Mouse (Mus musculus) cerebellum, postnatal 10 days (tissue): ENCODE results near the gene Acp2.
A peak's percentile ranks its signal among the peaks of the same experiment; 100 is the strongest.

Experiments
- DNase-seq, 2 experiments: peaks; one replicate each; pipeline ENCODE4 v3.0.0; 2021; ENCODE audit warnings: mixed read lengths in 2 of 2

Acp2 gene

DNA sequence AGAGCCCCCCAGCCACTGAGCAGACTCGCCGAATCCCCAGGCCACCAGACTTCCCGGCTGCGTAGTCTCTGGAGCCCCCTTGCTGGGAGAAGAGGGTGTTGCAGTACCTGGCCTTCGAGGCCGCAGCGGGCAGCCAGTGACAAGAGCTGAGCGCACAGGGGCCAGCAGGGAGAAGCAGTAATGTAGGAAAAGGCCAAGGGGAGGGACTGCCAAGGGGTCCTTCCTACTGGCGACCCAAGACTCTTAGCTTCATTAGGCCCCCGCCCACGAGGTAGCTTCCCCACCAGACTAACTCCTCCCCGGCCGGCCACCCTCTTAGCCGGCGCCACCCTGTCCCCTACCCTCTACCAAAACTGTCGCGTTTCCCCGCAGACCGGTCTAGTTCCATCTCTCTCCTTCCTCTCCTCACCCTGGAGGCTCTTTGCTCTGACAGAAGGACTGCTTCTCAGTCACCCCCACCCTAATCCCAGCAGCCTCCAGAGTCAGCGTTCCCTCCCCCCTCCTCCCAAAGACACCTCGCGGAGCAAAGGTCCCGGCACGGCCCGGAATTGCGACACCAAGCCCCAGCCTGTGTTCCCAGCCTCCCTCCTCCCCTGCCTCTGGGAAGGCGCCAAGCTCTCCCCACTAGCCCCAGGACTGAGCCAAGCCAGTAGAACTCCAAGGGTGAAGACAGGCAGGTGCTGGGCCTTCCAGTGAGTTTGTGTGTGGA, 7.9 kb upstream of the Acp2 start:
- peak; percentile 66 to 69 for DNase-seq

GRCm38 (mm10) chr2:91196577-91197001, 6.1 kb upstream of the Acp2 start:
- DNase-seq = no peak

GRCm38 (mm10) chr2:91198888-91199287, 3.8 kb upstream of the Acp2 start:
- DNase-seq = no peak

GRCm38 (mm10) chr2:91202972-91203656, 429 bp downstream of the Acp2 start:
- DNase-seq = peak in 1 of 2 experiments; percentile 10

DNA sequence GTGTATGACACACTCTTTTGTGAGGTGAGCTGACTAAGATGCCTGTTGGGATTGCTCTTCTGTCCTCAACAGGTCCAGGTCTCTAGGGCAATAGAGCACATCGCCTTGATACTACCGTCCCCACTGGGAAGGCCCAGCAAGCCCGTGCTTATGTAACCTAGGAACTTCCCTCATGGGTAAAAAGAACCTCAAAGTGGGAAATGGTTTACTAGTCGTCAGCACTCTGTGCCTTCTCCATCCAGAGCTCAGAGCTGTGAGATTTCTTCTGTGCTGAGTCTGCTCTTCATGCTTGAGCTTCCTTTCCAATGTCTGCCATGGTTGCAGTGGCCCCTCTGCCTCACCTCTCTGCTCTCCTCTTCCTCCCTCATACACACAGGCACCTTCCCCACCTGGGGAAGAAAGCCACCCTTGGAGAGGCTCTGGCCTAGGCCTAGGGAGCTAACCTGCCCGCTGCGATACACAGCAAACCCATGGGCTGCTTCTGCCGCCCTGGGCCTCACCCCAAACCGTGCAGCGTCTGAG, 3.6 kb downstream of the Acp2 start:
- no peak for DNase-seq

DNA sequence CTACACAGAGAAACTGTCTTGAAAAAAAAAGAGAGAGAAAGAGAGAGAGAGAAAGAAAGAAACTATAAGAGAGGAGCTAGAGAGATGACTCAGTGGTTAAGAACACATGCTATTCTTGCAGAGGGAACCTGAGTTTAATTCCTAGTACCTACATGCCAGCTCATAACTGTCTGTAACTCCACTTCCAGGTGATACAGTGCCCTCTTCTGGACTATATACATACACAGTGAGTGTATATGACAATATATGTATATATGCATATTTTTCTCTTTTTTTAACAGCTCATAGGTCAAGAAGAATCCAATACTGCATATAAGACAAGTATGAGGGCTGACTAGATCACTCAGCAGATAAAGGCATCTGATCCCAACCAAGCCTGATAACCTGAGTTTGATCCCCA, 10.6 kb downstream of the Acp2 start:
- DNase-seq = no peak

DNA sequence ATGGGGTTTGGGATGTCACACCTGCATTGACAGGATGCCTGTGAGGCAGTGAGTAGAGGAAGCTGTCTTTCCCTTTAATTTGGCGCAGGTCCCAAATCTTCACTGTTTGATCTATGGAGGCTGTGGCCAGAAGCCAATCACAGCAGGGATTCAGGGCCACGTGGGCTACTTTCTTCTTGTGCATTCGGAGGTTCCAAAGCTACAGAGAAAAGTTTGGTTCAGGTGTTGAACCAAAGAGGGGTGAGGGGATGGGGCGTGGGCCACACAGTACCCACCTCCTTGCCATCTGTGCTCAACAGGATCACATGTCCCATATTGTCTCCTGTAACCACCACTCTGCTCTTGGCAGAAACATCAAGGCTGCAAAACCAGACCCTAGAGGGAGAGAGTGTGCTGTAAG, 14.3 kb downstream of the Acp2 start:
- DNase-seq = peak; percentile 74 to 81

DNA sequence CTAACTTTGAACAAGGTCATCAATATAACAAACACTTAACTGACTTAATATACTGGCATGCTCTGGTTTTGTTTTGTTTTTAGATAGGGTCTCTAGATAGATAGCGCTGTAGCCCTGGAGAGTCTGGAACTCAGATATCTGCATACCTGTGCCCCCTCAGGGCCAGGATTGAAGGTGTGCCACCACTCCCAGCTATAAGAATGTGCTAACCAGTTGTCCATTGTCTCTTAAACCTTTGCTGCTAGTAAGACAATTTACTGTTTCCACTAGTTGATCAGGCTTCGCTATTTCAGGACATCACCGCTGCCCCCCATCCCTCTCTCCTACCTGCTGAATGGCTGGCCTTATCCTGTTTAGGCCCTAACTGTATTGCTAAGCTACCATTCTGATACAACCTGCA, 17.8 kb downstream of the Acp2 start:
- DNase-seq = no peak

- DNase-seq = peak; percentile 29 to 32
These were observed 20.9 kb downstream of the Acp2 start for GRCm38 (mm10) chr2:91223614-91224013.

DNA sequence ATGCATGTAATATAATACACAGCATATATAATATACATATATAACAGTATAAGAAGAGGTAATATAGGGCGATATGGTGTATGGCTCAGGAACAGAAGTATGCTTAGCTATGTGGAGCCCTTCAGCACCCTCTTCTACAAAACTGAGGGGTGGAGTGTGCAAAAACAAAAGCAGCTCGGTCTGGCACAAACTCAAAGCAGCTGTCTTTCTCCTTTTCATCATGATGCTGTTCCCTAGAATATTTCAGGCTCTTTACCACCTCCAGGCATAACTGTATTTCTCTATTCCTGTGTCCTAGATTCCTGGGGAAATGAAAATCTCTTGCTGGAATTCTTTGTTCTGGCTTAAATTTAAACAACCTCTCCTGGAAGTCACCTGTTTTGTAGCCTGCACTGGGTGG, 27.1 kb downstream of the Acp2 start:
- no peak for DNase-seq

GRCm38 (mm10) chr2:91236601-91237510, 34.2 kb downstream of the Acp2 start, which contains the start of gene Ddb2:
Ddb2 (minus strand) TSS chr2:91236982.
- peak; percentile 99 for DNase-seq

DNA sequence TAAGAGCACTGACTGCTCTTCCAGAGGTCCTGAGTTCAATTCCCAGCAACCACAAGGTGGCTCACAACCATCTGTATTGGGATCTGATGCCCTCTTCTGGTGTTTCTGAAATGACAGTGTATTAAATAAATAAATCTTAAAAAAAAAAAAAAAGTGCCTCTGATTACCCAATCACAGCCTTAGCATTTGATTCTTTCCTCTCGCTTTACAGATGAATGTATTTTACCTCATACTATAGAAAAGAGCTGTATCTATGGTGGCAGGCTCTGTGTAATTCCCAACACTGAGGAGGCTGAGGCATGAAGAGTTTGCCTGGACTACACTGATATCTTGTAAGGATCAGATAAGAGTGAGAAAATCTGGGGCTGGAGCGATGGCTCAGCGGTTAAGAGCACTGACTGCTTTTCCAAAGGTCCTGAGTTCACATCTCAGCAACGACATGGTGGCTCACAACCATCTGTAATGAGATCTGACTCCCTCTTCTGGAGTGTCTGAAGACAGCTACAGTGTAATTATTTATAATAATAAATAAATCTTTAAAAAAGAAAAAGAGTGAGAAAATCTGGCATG, 34.9 kb downstream of the Acp2 start:
- peak in 1 of 2 experiments; percentile 21 for DNase-seq

GRCm38 (mm10) chr2:91242547-91242946, 39.9 kb downstream of the Acp2 start:
- no peak for DNase-seq

GRCm38 (mm10) chr2:91243416-91243815, 40.7 kb downstream of the Acp2 start:
- DNase-seq = peak; percentile 31 to 36

DNA sequence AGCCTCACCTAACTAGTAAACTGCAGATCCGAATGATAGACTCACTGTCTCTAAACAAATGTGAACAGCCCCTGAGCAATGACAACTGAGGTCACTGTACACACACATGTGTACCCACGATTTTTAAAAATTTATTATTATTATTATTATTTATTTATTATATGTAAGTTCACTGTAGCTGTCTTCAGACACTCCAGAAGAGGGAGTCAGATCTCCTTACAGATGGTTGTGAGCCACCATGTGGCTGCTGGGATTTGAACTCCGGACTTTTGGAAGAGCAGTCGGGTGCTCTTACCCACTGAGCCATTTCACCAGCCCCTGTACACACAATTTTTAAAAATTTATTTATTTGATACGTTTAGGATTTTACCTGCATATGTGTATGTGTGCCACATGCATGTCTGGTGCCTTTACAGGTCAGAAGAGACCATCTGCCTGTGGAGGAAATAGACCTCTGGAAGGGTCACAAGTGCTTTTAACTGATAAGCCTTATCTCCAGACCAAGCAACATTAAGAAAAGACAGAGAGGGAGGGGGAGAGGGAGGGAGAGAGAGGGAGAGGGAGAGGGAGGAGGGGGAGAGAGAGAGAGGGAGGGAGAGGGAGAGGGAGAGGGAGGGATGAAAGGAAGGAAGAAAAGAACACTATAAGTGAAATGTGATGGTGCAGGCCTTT, 42.0 kb downstream of the Acp2 start:
- DNase-seq = no peak

- DNase-seq = no peak
These were observed 45.7 kb downstream of the Acp2 start for GRCm38 (mm10) chr2:91248366-91248765.

DNA sequence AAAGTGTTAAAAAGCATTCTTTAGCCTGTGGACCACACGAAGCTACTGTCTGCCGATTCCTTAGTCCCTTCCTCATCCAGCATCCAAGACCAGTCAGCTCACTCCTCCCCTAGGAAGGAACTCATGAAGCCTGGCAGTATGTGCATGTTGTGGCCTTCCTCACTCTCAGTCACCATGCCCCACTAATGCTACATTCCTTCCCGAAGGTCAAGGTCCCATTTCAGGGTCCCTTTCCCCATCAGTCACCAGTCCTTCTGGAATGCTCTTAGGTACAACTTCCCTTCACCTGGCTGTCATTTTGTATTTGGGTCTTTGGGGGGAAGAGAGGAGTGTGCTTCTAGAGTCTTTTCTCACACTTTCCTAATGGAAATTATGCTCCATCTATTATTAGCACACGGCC, 49.3 kb downstream of the Acp2 start:
- DNase-seq = no peak

DNA sequence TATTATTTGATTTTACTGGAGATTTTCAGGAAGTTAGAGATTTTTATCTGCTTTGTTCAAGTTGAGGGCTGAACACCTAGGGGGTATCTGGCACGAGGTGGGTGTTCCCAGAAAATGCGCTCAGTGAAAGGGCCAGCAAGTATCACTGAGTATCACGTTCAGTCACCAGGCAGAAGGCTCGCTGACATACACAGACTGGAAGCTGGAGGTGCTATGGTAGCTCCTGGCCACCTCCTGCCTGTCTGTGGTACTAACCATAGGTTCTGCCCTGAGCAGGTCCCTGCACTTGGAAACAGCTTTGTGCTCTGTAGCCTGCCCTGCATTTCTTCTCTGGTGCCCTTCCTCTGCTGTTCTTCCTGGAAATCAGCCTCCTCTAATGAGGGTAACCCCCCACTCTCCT, 49.8 kb downstream of the Acp2 start:
- no peak for DNase-seq

DNA sequence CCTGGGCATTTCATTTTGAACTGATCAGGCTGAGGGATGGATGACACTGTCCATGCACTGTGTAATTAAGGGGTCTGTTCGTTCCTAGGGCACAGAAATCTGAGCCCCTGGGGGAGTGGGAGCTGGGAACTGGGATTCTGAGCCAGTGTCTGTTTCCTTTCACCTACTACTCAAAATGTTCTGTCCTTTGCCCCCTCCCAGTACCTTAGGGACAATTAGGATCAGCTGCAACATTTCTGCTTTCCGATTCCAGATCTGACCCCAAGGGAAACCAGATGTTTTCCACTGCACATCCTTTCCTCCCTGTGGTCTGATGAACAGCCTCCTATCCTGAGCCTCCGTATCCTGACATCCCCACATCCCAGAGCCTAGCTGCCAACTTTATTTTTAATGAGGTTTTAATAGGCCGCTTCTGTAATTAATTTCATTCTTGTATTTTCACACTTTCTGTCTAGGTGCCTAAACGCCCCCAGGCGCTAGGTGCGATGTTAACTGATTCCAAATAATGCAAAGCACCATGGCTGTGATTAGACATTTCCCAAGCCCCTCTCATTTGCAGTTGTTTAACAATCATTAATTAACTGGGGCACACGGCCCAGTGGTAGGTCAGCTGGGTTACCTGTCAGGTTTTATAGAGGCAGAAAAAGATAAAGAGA, 52.2 kb downstream of the Acp2 start:
- no peak for DNase-seq

DNA sequence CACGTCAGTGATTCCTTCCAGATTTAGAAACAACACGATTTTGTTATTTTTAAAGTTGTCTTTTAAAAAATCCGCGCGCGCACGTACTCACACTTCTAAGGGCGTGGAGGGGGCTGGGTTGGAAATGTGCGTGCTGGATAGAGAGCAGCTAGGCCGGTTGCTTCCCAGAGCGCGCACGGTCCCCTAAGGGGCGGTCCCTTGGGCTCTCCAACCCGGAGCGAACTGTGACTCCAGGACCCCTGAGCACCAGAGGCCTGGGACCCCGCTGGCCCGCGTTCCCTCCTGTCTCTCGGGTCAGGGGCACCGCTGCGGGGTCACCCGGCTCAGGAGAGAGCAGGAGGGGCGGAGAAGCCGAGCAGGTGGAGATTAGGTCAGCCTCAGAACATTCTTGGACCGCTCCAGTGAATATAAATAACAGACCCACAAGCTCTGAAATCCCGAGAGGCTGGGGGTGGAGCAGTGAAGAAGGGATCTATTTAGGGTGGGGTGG, 53.0 kb downstream of the Acp2 start, which contains the start of gene Pacsin3:
TSS of gene Pacsin3 (plus strand) at position 294 of the 490 bp plus-strand sequence.
- DNase-seq = peak; percentile 55 to 62
